Mouse (Mus musculus): ENCODE data around the gene Nlk.

DNA sequence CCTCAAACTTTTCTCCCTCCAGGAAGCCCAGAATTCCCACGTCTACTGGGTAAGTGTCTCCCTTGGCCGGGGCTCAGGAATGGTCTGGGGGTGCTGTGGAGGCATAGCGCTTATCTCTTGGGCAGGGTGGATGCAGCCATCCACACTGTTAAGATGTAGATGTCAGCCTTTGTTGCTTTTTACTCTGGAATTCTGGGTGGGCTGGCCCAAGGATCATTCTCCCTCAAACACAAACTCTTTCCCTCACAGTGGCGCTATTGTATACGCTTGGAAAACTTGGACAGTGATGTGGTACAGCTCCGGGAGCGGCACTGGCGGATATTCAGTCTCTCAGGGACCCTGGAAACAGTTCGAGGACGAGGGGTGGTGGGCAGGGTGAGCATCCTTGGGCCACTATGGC, 178.2 kb downstream of the Nlk start:
- TF ChIP-seq CTCF (IDR thresholded peaks at IDR 0.05; ENCODE audit: control insufficient read depth, insufficient read depth, low read length), result no peak
- TF ChIP-seq POLR2A (IDR thresholded peaks at IDR 0.05; ENCODE audit: borderline replicate concordance, control insufficient read depth, low read depth, low read length), result no peak

Measured in bone marrow, adult 2 months (tissue).